Mouse (Mus musculus): ENCODE data around the gene Cks1b.

The Cks1b gene

DNA sequence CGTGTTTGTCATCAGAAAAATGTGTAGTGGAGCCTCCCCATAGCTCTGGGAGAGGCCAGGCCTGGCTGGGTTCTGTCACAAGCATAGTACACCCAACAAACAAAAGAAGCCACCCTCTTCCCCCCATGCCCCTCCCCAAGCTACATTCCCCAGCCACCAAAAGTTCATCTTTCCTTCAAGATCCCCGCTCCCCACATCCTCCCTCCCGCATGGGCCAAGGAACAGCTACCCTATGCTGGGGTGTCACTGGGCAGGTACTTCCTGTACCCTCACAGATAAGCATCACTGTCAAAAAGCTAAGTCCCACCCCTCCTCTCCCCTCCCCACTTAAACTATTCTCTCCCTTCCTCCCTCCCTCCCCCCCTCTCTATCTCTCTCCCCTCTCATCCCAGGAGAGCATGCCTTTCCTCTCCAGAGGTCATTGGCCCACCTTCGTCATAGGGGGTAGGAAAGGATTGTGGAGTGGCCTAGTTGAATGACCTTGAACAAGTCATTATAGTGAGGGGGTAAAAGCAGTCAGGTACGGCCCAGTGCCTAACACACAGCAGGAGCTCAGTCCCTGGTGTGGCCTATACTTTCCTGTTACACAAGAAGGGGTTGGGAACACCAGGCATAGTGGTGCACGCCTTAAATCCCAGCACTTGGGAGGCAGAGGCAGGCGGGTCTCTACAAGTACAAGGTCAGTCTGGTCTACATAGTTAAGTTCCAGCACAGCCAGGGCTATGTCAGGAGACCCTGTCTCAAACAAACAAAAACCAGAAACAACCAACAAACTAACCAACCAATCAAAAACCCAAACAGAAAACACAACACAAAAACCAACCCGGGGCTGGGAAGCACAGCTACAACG, 35.9 kb downstream of the Cks1b start:
- no peak for DNase-seq (ENCODE audit: low spot score)

DNA sequence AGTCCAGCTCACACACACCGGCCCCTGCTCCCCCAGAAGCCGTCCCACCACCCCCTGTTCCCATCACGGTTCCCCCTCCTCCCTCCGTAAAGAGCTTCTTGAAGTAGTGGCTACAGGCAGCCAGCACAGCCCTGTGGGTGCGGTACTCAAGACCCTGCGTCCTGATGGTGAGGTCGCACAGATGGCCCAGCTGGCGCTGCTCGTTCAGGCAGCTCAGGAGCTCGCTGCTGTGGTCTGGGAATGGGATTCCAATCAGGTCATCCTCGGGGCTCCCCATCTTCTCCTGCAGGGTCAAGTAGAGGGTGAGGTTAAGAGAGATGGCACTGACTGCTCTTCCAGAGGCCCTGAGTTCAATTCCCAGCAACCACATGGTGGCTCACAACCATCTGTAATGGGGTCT, 37.0 kb downstream of the Cks1b start:
- no peak for DNase-seq (ENCODE audit: low spot score)

DNA sequence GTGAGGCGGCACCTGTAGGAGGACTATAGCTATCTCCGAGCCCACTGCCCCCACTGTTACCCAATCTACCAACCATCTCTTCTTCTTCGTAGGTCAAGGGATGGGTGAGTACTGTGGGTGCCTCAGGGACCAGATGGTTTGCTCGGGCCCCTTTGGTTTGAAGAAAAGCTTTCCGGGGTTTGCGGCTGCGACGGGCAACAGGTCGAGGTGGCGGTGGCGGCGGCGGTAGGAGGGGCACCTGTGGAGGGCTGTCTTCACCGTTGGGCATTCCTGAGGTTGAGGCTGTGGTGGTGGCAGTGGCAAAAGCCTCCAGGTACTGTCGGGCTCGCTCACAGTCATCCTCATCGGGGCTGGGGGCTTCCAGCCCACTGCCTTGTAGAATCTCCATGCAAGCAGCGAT, 37.5 kb downstream of the Cks1b start:
- no peak for DNase-seq (ENCODE audit: low spot score)

DNA sequence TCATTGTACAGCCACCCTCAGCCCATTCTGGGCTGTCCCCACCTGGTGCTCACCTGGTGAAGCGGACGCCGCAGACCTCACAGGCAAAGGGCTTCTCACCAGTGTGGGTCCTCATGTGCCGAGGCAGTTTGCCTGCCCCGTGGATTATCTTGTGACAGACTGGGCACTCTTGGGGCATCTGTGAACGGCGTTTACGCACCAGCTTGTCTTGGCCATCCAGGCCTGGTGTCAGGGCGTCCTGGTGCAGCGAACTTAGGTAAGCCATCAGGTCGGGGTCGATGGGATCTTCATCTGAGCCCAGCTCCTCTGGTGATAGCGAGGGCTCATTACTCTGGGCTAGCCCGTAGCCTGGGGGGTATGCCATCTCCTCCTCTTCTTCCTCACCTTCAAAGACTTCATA, 37.9 kb downstream of the Cks1b start:
- no peak for DNase-seq (ENCODE audit: low spot score)

DNA sequence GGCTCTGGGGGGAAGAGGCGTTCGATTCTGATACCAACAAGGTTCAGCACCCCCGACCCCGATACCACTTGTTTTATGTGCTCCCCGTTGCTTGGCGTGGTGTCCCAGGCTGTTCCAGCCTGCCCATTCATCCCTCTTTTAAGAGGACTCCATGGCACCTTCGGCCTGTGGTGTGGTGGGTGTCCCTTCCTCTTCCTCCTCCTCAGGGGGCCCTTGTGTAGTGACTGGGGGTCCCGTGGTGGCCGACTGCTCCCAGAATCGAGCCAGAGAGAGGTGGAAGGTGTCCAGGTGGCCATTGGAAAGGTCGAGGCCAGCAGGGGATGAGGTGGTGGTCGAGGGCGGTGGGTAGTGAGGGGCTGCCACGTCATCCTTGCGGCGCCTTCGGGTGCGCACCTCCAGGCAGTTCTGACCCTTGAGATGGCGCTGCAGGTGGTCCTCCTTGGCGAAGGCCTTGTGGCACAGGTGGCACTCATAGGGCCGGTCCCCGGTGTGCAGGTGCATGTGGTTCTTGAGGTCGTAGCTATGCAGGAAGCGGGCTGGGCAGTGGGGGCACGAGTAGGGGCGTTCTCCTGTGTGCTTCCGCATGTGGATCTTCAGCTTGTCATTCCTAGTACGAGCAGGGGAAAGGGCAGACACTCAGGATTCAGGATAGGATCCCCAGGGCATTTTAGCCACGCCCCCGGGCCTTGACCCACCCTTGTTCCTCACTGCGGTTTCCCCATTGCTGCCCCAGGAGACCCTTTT, 38.6 kb downstream of the Cks1b start:
- DNase-seq (ENCODE audit: low spot score): no peak

DNA sequence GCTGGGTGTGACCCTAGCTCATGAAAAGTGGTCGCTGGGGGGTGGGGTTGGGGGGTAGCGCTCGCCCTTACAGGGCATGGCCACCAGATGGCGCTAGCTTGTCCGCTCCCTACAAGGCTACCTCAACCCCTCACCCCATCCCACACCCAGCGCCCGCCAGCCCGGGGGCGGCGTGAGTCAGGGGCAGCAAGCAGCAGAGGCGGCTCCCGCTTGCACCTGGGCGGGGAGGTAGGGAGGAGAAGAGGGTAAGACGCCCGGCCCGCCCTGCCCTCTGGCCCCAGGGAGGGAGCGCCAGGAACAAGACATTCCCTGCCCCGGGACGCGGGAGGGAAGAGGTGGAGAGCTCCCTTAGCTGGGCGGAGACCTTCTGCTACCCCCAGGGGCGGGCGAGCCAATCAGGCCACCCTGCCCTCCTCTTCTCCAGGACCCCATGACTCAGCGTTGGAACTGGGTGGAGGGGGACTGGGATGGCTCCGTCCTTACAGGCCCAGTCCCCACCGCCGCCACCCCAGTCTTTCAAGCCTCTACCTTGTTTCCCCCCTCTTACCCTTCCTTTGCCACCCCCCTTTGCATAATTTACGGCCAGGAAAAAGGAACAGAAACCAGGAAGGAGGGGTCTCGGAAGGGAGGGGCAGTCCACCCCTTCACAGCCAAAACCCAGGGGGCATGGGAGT, 39.7 kb downstream of the Cks1b start:
- peak; percentile 39 for DNase-seq (ENCODE audit: low spot score)

DNA sequence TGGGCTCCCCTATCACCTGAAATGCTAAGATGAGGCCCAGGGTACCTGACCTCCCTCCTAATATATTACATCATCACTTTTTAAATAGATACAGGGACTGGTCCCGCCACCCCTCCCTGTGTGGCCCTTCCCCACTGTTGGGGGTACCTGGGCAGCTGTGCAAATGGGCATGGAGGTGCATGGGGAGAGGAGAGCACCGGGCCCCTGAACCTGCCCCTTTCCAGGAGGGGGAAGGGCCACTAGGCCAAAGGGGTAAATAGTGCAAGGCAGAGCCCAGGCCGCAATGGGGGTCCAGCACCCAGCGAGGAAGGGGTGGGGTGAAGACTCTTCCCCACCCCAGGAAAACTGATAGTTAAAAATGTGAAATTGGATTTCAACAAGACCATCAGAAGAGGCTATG, 40.4 kb downstream of the Cks1b start:
- no peak for DNase-seq (ENCODE audit: low spot score)

DNA sequence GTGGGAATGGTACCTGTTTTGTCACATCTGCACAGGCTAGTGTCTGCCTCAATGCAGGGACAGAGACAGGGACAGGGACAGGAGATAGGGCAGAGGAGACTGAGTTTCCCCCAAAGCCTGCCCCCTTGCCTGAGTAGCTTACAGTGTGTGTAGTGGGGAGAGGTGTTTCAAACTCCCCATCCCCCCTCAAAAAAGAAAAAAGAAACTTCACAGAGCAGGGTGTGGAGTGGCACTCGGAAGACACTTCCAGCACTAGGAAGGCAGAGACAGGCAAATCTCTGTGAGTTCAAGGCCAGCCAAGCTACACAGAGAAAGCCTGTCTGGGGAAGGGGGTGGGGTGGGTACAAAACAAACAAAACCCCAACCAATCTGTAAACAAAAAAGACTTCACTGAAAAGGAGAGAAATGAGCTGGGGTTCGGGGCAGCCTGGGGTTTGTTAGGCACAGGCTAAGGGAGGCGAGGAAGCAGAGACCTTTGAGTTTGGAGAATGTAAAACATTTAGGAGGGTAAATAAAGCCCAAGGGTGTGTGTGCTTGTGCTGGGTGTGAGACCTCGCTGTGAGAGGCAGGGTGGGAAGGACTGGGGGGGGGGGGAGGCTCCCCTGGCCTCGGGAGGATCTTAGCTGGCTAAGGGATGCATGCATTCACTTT, 44.5 kb downstream of the Cks1b start:
- DNase-seq (ENCODE audit: low spot score): no peak

DNA sequence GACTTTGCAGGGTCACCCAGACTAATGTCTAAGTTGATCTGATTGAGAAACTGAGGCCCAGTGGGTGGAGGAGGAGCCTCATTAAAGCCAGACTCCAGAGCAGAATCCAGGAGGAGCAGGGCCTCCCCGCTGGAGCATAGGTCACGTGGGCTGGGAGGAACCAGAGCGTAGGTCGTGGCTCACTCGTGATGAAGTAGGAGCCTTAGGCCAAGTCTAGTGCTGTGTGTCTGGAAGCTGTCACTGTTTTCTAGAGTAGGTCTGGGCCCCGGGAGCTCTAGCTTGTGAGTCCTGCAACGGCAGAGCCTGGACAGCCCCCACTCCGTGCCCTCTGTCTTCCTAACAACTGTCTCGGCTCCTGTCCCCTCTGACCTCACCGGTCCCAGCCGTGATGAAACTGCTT, 50.8 kb downstream of the Cks1b start:
- DNase-seq (ENCODE audit: low spot score): no peak

DNA sequence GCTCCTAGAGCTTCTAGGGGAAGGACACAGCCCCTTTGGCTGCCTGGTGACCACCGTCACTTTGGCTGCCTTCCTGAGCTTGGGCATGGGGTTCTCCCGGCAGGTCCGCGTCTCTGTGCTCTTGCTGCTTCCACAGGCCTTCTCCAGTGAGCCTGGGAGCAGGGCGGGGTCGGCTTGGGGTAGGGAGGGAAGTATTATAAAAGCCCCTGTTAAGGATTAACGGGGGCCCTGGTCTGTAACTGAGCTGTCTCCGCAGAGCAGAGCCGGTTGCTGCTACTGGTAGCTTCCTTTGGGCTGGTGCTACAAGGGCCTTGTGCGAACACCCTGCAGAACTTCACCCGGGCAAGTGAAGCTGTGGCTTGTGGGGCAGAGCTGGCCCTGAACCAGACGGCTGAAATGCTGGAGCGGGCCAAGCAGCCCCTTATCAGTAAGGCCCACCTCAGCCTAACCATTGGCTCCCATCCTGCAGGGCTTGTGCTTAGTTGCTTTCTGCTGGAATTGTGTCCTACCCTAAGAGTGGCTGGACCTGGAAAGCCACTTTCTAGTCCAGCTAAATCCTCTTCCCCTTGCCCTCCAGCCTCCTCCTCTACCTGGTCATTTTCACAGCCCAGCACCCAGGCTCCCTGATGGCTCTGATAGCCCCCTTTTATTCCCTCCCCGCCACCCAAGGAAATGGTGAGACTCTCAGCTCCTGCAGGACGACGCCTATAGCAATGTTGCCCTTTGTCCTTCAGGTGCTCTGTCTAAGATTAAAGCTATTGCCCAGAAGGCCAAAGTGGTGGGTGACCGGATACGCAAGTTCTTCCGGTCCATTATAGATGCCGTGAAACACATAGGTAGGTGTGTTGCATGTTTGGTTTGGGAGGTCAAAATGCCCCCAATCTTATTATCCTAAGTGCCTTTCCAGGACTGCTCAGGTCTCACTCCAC, 52.4 kb downstream of the Cks1b start:
- DNase-seq (ENCODE audit: low spot score): no peak
